16 mouse cellular contexts compared by ENCODE assay signal in the genomic region with DNA sequence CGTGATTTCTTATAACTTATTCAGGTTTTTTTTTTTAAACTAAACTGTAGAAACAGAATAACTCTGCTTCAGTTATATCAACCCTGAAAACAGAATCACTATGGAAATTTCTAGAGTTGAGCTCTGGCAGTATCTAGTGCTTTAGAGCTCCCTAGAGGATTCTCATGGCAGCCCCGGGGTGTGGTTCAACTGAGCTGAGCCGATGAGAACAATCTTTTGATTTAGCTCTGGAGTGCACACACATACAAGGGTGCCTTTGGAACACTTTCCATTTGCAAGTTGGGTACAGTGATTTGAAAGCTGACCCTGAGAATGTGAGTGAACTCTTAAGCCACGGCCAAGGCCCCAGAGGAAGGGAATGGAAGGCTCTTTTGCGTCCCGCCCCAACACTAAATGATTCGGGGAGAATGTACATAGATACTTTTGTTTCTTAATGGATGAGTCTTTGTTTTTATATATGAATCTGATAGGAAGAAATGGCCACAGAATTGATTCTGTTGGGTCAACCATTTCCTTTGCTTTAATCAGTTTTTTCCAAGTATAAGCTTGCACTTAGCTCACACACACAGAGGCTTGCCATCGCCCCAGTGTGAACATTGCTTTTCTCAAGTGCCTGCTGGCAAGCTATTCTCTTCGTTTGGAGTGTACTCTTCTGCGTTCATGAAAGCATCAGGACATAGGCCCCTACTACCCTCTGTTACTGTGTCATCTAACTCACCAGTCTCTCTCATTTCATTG.
A peak's percentile ranks its signal among the peaks of the same experiment; 100 is the strongest.
DNase-seq lines count a peak whose midpoint lies in the region; ATAC-seq lines count a peak whose summit lies in the region.
"Had no signal": no experiment of that assay in that cellular context is flagged by ENCODE, and none has a peak within 500 bp of the region (broad histone marks: within the 10 kb centered on the region; RNA-seq: fewer than 3 reads in every experiment).

No protein-coding gene starts in this region.

- no peaks in the 10 kb centered on the region for H3K36me3 ChIP-seq in embryonic facial prominence, embryonic 14.5 days (ENCODE audit: control insufficient read depth, insufficient read depth, low read length)
- no peaks in the 10 kb centered on the region for H3K36me3 ChIP-seq in embryonic facial prominence, embryonic 10.5 days (replicated peaks)
- H3K36me3 ChIP-seq in kidney, embryonic 16.5 days (ENCODE audit: insufficient read depth, low read length): 0 out of 2 replicates have a peak, but pooled peaks cover 3% of the 10 kb centered on the region
- no peaks in the 10 kb centered on the region for H3K36me3 ChIP-seq in liver, embryonic 15.5 days (replicated peaks)
- H3K36me3 ChIP-seq: embryonic facial prominence, embryonic 13.5 days; hindbrain, embryonic 10.5 days had no signal

- H3K4me3 ChIP-seq in embryonic facial prominence, embryonic 14.5 days (ENCODE audit: low read depth, low read length): no peak overlapping the region
- H3K4me3 ChIP-seq in embryonic facial prominence, embryonic 10.5 days: no peak overlapping the region
- H3K4me3 ChIP-seq in kidney, embryonic 16.5 days (ENCODE audit: low read length): no peak overlapping the region
- H3K4me3 ChIP-seq in liver, embryonic 15.5 days (replicated peaks): peak overlapping the region; percentile 25; the same call in 1 of the 2 replicates
- H3K4me3 ChIP-seq: embryonic facial prominence, embryonic 13.5 days; hindbrain, embryonic 10.5 days; layer of hippocampus, adult 2 months had no signal

- no peaks in the 10 kb centered on the region for H3K27me3 ChIP-seq in embryonic facial prominence, embryonic 14.5 days (replicated peaks; ENCODE audit: control insufficient read depth, insufficient read depth, low read length)
- no peaks in the 10 kb centered on the region for H3K27me3 ChIP-seq in embryonic facial prominence, embryonic 10.5 days (replicated peaks; ENCODE audit: low read depth, poor library complexity, severe bottlenecking)
- H3K27me3 ChIP-seq in kidney, embryonic 16.5 days (ENCODE audit: insufficient read depth, low read length): no peaks in the 10 kb centered on the region
- no peaks in the 10 kb centered on the region for H3K27me3 ChIP-seq in liver, embryonic 15.5 days
- H3K27me3 ChIP-seq: embryonic facial prominence, embryonic 13.5 days had no signal

- ATAC-seq in embryonic facial prominence, embryonic 14.5 days (ENCODE audit: low read depth): no peak
- ATAC-seq in kidney, embryonic 16.5 days (ENCODE audit: low FRiP score, low TSS enrichment): no peak
- ATAC-seq in erythroid progenitor cell, adult 5-6 weeks (replicated peaks; ENCODE audit: low FRiP score, poor library complexity, severe bottlenecking): peak; percentile 31; the same call in 1 of the 2 replicates
- peak; percentile 57 for ATAC-seq in liver, embryonic 15.5 days (ENCODE audit: insufficient read depth)
- ATAC-seq: forebrain, embryonic 14.5 days; inflammation-experienced regulatory T-cells, adult 6 months had no signal

- H3K4me1 ChIP-seq in embryonic facial prominence, embryonic 14.5 days (ENCODE audit: control insufficient read depth, insufficient read depth, low read length): no peaks in the 10 kb centered on the region
- peaks cover 18% of the 10 kb centered on the region for H3K4me1 ChIP-seq in embryonic facial prominence, embryonic 10.5 days
- H3K4me1 ChIP-seq in kidney, embryonic 16.5 days (ENCODE audit: insufficient read depth, low read length): 0 out of 2 replicates have a peak, but pooled peaks cover 3% of the 10 kb centered on the region
- peaks cover 35% of the 10 kb centered on the region for H3K4me1 ChIP-seq in liver, embryonic 15.5 days (replicated peaks)

- H3K9me3 ChIP-seq in embryonic facial prominence, embryonic 14.5 days (ENCODE audit: control insufficient read depth, low read length): no peaks in the 10 kb centered on the region; the same call in 1 of the 2 replicates
- H3K9me3 ChIP-seq in embryonic facial prominence, embryonic 10.5 days: no peaks in the 10 kb centered on the region
- H3K9me3 ChIP-seq in kidney, embryonic 16.5 days (ENCODE audit: low read length): peaks cover 5% of the 10 kb centered on the region
- no peaks in the 10 kb centered on the region for H3K9me3 ChIP-seq in liver, embryonic 15.5 days (replicated peaks)
- H3K9me3 ChIP-seq: embryonic facial prominence, embryonic 13.5 days had no signal

- H3K4me2 ChIP-seq in embryonic facial prominence, embryonic 14.5 days (ENCODE audit: low read depth, low read length): no peak overlapping the region
- H3K4me2 ChIP-seq in kidney, embryonic 16.5 days (replicated peaks; ENCODE audit: low read depth, low read length): no peak overlapping the region
- peak overlapping the region; percentile 64 for H3K4me2 ChIP-seq in liver, embryonic 15.5 days
- H3K4me2 ChIP-seq: embryonic facial prominence, embryonic 13.5 days had no signal

- H3K27ac ChIP-seq in embryonic facial prominence, embryonic 14.5 days (replicated peaks; ENCODE audit: low read depth, low read length): no peak overlapping the region
- H3K27ac ChIP-seq in embryonic facial prominence, embryonic 10.5 days (replicated peaks): no peak overlapping the region
- no peak overlapping the region for H3K27ac ChIP-seq in kidney, embryonic 16.5 days (ENCODE audit: low read length)
- peak overlapping the region; percentile 83 for H3K27ac ChIP-seq in liver, embryonic 15.5 days (replicated peaks)
- H3K27ac ChIP-seq: embryonic facial prominence, embryonic 13.5 days; hindbrain, embryonic 10.5 days; layer of hippocampus, adult 2 months had no signal

- peak; percentile 41 for DNase-seq in embryonic facial prominence, embryonic 14.5 days (ENCODE audit: low spot score)
- no peak for DNase-seq in embryonic facial prominence, embryonic 10.5 days (ENCODE audit: low spot score)
- peak; percentile 8 for DNase-seq in kidney, adult 11 months
- no peak for DNase-seq in thymus, postnatal 36 days
- DNase-seq in layer of hippocampus, postnatal 14 days (ENCODE audit: low spot score in 2 of 2): no peak
- DNase-seq: adrenal gland, adult 8-10 months; cerebellum, postnatal 14 days; lung, postnatal 4 days had no signal

- no peak overlapping the region for H3K9ac ChIP-seq in embryonic facial prominence, embryonic 14.5 days (ENCODE audit: low read depth, low read length)
- H3K9ac ChIP-seq in kidney, embryonic 16.5 days (replicated peaks; ENCODE audit: low read length): no peak overlapping the region
- H3K9ac ChIP-seq in liver, embryonic 15.5 days: no peak overlapping the region
- H3K9ac ChIP-seq: embryonic facial prominence, embryonic 13.5 days had no signal

- 77% methylated on average over 10 of the region's 10 CpGs for WGBS in embryonic facial prominence, embryonic 14.5 days
- 88% methylated on average over 10 of the region's 10 CpGs for WGBS in embryonic facial prominence, embryonic 10.5 days
- WGBS in kidney, embryonic 16.5 days: 84% methylated on average over 10 of the region's 10 CpGs
- WGBS in liver, embryonic 15.5 days (ENCODE audit: insufficient replicate concordance): 50% methylated on average over 10 of the region's 10 CpGs

Comparison
In these comparisons a context has a peak if more than half of its experiments do, and no peak if none do; other contexts are left out.
1. DNase-seq: peak in embryonic facial prominence, embryonic 14.5 days (single experiment) and kidney, adult 11 months (single experiment); none in embryonic facial prominence, embryonic 10.5 days (single experiment), thymus, postnatal 36 days (0 of 2) and layer of hippocampus, postnatal 14 days (0 of 2).
2. ATAC-seq: peak in erythroid progenitor cell, adult 5-6 weeks (single experiment) and liver, embryonic 15.5 days (single experiment); none in embryonic facial prominence, embryonic 14.5 days (single experiment) and kidney, embryonic 16.5 days (single experiment).